Mouse (Mus musculus) embryonic facial prominence, embryonic 13.5 days (tissue): Measurements from ENCODE around the gene Fyb. TPM values are rescaled to one million over a fixed set of nuclear protein-coding genes. Genes with fewer than 3 reads are reported as not detected.

Experiments
- ATAC-seq: fragments of 200-750 bp; cut with Nextera tagmentation; 2 replicates; pipeline ENCODE4 v1.8.0; 2017; ENCODE audit warnings: low read depth; ENCODE audit not compliant: insufficient number of reproducible peaks, insufficient read depth, low FRiP score, low TSS enrichment
- H3K27ac ChIP-seq: fragments of 300-500 bp; sonication (generic); 2 replicates; pipeline ENCODE4 v1.5.1; 2015; ENCODE audit warnings: moderate library complexity, mild to moderate bottlenecking, inconsistent platforms
- H3K27me3 ChIP-seq: fragments of 300-500 bp; sonication (generic); 2 replicates; pipeline ENCODE4 v1.6.1; 2015; ENCODE audit warnings: mild to moderate bottlenecking, inconsistent platforms
- H3K36me3 ChIP-seq: fragments of 300-500 bp; sonication (generic); 2 replicates; pipeline ENCODE4 v1.6.1; 2015; ENCODE audit warnings: mild to moderate bottlenecking, inconsistent platforms
- H3K4me1 ChIP-seq: fragments of 300-500 bp; sonication (generic); 2 replicates; pipeline ENCODE4 v1.6.1; 2015; ENCODE audit warnings: inconsistent platforms
- H3K4me2 ChIP-seq: fragments of 300-500 bp; sonication (generic); 2 replicates; pipeline ENCODE4 v1.6.1; 2015; ENCODE audit warnings: moderate library complexity, mild to moderate bottlenecking, inconsistent platforms
- H3K4me3 ChIP-seq: fragments of 300-500 bp; sonication (generic); 2 replicates; pipeline ENCODE4 v1.5.1; 2015; ENCODE audit warnings: mild to moderate bottlenecking, inconsistent platforms
- H3K9ac ChIP-seq: fragments of 300-500 bp; sonication (generic); 2 replicates; pipeline ENCODE4 v1.6.1; 2015; ENCODE audit warnings: mild to moderate bottlenecking, inconsistent platforms
- H3K9me3 ChIP-seq: fragments of 300-500 bp; sonication (generic); 2 replicates; pipeline ENCODE4 v1.6.1; 2016; ENCODE audit warnings: inconsistent platforms
- WGBS: fragments of 180-500 bp; shearing (Covaris S2); methylation state at CpG from one replicate; pipeline ENCODE4 v1.1.7; 2015; ENCODE audit warnings: mixed read lengths; 5-methylcytosine and 5-hydroxymethylcytosine counted together
- polyA plus RNA-seq: library from polyadenylated mRNA; unstranded; fragments of >200 nt; fragmentation: Nextera tagmentation; extraction: Ambion mirVana; gene quantifications from 2 replicates; pipeline ENCODE4 v1.2.1, GENCODE M21; 2015

Fyb gene
- polyA plus RNA-seq, 1 experiment from 2014 or later = 4.6 TPM

- Histone ChIP-seq H3K9me3 (no peaks in the 10 kb centered on the region), H3K27ac (no peak overlapping the region), H3K4me2 (no peak overlapping the region), H3K27me3 (no peaks in the 10 kb centered on the region), H3K4me3 (no peak overlapping the region), H3K36me3 (no peaks in the 10 kb centered on the region), H3K4me1 (no peaks in the 10 kb centered on the region), H3K9ac (no peak overlapping the region)
- 73% methylated on average over 6 of the region's 6 CpGs for WGBS
- ATAC-seq = no peak
These were observed 78.7 kb downstream of the Fyb start for GRCm38 (mm10) chr15:6601330-6601729.

- H3K9ac ChIP-seq = no peak overlapping the region
- WGBS = 82% methylated on average over 4 of the region's 4 CpGs
These were observed 79.3 kb downstream of the Fyb start for GRCm38 (mm10) chr15:6602003-6602402.

GRCm38 (mm10) chr15:6610703-6611102 is 88.0 kb downstream of the Fyb start:
- no peak overlapping the region for H3K4me3 ChIP-seq

More at GRCm38 (mm10) chr15:6602003-6602402, 79.3 kb downstream of the Fyb start:
- H3K27me3 ChIP-seq = no peaks in the 10 kb centered on the region
- no peak for ATAC-seq
- H3K9me3 ChIP-seq = no peaks in the 10 kb centered on the region
- no peaks in the 10 kb centered on the region for H3K4me1 ChIP-seq
- no peak overlapping the region for H3K4me2 ChIP-seq
- no peaks in the 10 kb centered on the region for H3K36me3 ChIP-seq
- no peak overlapping the region for H3K4me3 ChIP-seq
- H3K27ac ChIP-seq = no peak overlapping the region

GRCm38 (mm10) chr15:6612835-6613234 is 90.2 kb downstream of the Fyb start:
- Histone ChIP-seq H3K4me1 (no peaks in the 10 kb centered on the region), H3K4me3 (no peak overlapping the region), H3K9ac (no peak overlapping the region), H3K4me2 (no peak overlapping the region), H3K9me3 (no peaks in the 10 kb centered on the region), H3K27ac (no peak overlapping the region), H3K27me3 (no peaks in the 10 kb centered on the region), H3K36me3 (no peaks in the 10 kb centered on the region)
- no peak for ATAC-seq
- 81% methylated on average over 3 of the region's 3 CpGs for WGBS

More at GRCm38 (mm10) chr15:6610703-6611102, 88.0 kb downstream of the Fyb start:
- Histone ChIP-seq H3K36me3 (no peaks in the 10 kb centered on the region), H3K27ac (no peak overlapping the region), H3K9ac (no peak overlapping the region), H3K27me3 (no peaks in the 10 kb centered on the region), H3K4me1 (no peaks in the 10 kb centered on the region), H3K9me3 (no peaks in the 10 kb centered on the region), H3K4me2 (no peak overlapping the region)
- ATAC-seq = no peak
- WGBS = 82% methylated on average over 5 of the region's 5 CpGs

GRCm38 (mm10) chr15:6616382-6617149 is 93.9 kb downstream of the Fyb start:
- Histone ChIP-seq H3K9me3 (no peaks in the 10 kb centered on the region), H3K4me1 (no peaks in the 10 kb centered on the region), H3K4me3 (no peak overlapping the region), H3K27ac (no peak overlapping the region), H3K36me3 (no peaks in the 10 kb centered on the region), H3K4me2 (no peak overlapping the region), H3K9ac (no peak overlapping the region), H3K27me3 (no peaks in the 10 kb centered on the region)
- ATAC-seq = no peak
- WGBS = 64% methylated on average over 5 of the region's 5 CpGs

GRCm38 (mm10) chr15:6619558-6620316 is 97.1 kb downstream of the Fyb start:
- no peak for ATAC-seq
- Histone ChIP-seq H3K27ac (no peak overlapping the region), H3K36me3 (no peaks in the 10 kb centered on the region), H3K4me3 (no peak overlapping the region), H3K4me2 (no peak overlapping the region), H3K9ac (no peak overlapping the region), H3K4me1 (peaks cover 4% of the 10 kb centered on the region), H3K27me3 (no peaks in the 10 kb centered on the region), H3K9me3 (no peaks in the 10 kb centered on the region)
- WGBS = 89% methylated on average over 12 of the region's 12 CpGs

- Histone ChIP-seq H3K27me3 (no peaks in the 10 kb centered on the region), H3K9ac (no peak overlapping the region), H3K27ac (no peak overlapping the region), H3K4me3 (no peak overlapping the region), H3K4me1 (peaks cover 14% of the 10 kb centered on the region), H3K4me2 (no peak overlapping the region), H3K36me3 (no peaks in the 10 kb centered on the region), H3K9me3 (no peaks in the 10 kb centered on the region)
- no peak for ATAC-seq
- 6% methylated on average over 5 of the region's 5 CpGs for whole genome bisulfite sequencing
These were observed 99.9 kb downstream of the Fyb start for GRCm38 (mm10) chr15:6622512-6622911.

GRCm38 (mm10) chr15:6623529-6624228 is 101.0 kb downstream of the Fyb start:
- 89% methylated on average over 8 of the region's 8 CpGs for WGBS

GRCm38 (mm10) chr15:6624365-6625182 is 101.9 kb downstream of the Fyb start:
- no peak overlapping the region for H3K27ac ChIP-seq
- WGBS = 13% methylated on average over 18 of the region's 18 CpGs
- H3K9me3 ChIP-seq = no peaks in the 10 kb centered on the region
- peaks cover 14% of the 10 kb centered on the region for H3K4me1 ChIP-seq
- H3K36me3 ChIP-seq = no peaks in the 10 kb centered on the region
- H3K9ac ChIP-seq = peak overlapping the region; percentile 58
- ATAC-seq = no peak
- H3K27me3 ChIP-seq = no peaks in the 10 kb centered on the region
- peak overlapping the region; percentile 59 for H3K4me2 ChIP-seq
- H3K4me3 ChIP-seq = peak overlapping the region; percentile 34

More at GRCm38 (mm10) chr15:6623529-6624228, 101.0 kb downstream of the Fyb start:
- H3K27me3 ChIP-seq = no peaks in the 10 kb centered on the region
- no peak for ATAC-seq
- no peak overlapping the region for H3K4me2 ChIP-seq
- H3K9me3 ChIP-seq = no peaks in the 10 kb centered on the region
- H3K9ac ChIP-seq = no peak overlapping the region
- peaks cover 14% of the 10 kb centered on the region for H3K4me1 ChIP-seq
- no peaks in the 10 kb centered on the region for H3K36me3 ChIP-seq
- H3K27ac ChIP-seq = no peak overlapping the region
- no peak overlapping the region for H3K4me3 ChIP-seq

GRCm38 (mm10) chr15:6625607-6626033 is 103.0 kb downstream of the Fyb start:
- Histone ChIP-seq H3K27ac (no peak overlapping the region), H3K4me2 (peak overlapping the region; percentile 59), H3K4me3 (peak overlapping the region; percentile 14), H3K36me3 (no peaks in the 10 kb centered on the region), H3K4me1 (peaks cover 14% of the 10 kb centered on the region), H3K9me3 (no peaks in the 10 kb centered on the region), H3K27me3 (no peaks in the 10 kb centered on the region), H3K9ac (no peak overlapping the region)
- WGBS = 2% methylated on average over 6 of the region's 6 CpGs
- ATAC-seq = 0 out of 2 replicates have a peak, but pooled peaks have one; percentile 49

- 66% methylated on average over 5 of the region's 5 CpGs for WGBS
- ATAC-seq = no peak
- H3K36me3 ChIP-seq = no peaks in the 10 kb centered on the region
These were observed 103.5 kb downstream of the Fyb start for GRCm38 (mm10) chr15:6626123-6626522.

More at GRCm38 (mm10) chr15:6626123-6626522, 103.5 kb downstream of the Fyb start:
- H3K27ac ChIP-seq = no peak overlapping the region
- H3K9me3 ChIP-seq = no peaks in the 10 kb centered on the region
- H3K4me3 ChIP-seq = no peak overlapping the region
- H3K4me1 ChIP-seq = peaks cover 14% of the 10 kb centered on the region
- no peaks in the 10 kb centered on the region for H3K27me3 ChIP-seq
- H3K9ac ChIP-seq = no peak overlapping the region
- H3K4me2 ChIP-seq = no peak overlapping the region
